Mouse (Mus musculus) liver, embryonic 11.5 days (tissue): ENCODE results near the gene Ldah. TPM values are rescaled to one million over a fixed set of nuclear protein-coding genes. Genes with fewer than 3 reads are reported as not detected.

Source experiments
- ATAC-seq: fragments of 200-750 bp; cut with Nextera tagmentation; replicated peaks from 2 replicates; pipeline ENCODE4 v1.8.0; 2017; ENCODE audit warnings: moderate number of reproducible peaks, mild to moderate bottlenecking, moderate TSS enrichment, moderate library complexity; ENCODE audit not compliant: low FRiP score
- DNase-seq: peaks from one replicate; pipeline ENCODE4 v3.0.0-alpha.2; 2017; ENCODE audit warnings: low spot score
- H3K27ac ChIP-seq: fragments of 300-500 bp; sonication (generic); 2 replicates; pipeline ENCODE4 v1.5.1; 2014; ENCODE audit warnings: mild to moderate bottlenecking, low read depth, low read length, control low read depth
- H3K27me3 ChIP-seq: fragments of 300-500 bp; sonication (generic); replicated peaks from 2 replicates; pipeline ENCODE4 v1.6.1; 2014; ENCODE audit warnings: low read length, mixed read lengths; ENCODE audit not compliant: control insufficient read depth, insufficient read depth
- H3K36me3 ChIP-seq: fragments of 300-500 bp; sonication (generic); 2 replicates; pipeline ENCODE4 v1.6.1; 2014; ENCODE audit warnings: mild to moderate bottlenecking, low read length, moderate library complexity, mixed read lengths; ENCODE audit not compliant: control insufficient read depth, insufficient read depth
- H3K4me1 ChIP-seq: fragments of 300-500 bp; sonication (generic); replicated peaks from 2 replicates; pipeline ENCODE4 v1.6.1; 2014; ENCODE audit warnings: low read length, mixed read lengths; ENCODE audit not compliant: control insufficient read depth, insufficient read depth
- H3K4me2 ChIP-seq: fragments of 300-500 bp; sonication (generic); 2 replicates; pipeline ENCODE4 v1.6.1; 2014; ENCODE audit warnings: mild to moderate bottlenecking, control low read depth, moderate library complexity
- H3K4me3 ChIP-seq: fragments of 300-500 bp; sonication (generic); 2 replicates; pipeline ENCODE4 v1.5.1; 2014; ENCODE audit warnings: low read depth, low read length, control low read depth
- H3K9ac ChIP-seq: fragments of 300-500 bp; sonication (generic); 2 replicates; pipeline ENCODE4 v1.6.1; 2014; ENCODE audit warnings: low read depth, low read length, control low read depth
- H3K9me3 ChIP-seq: fragments of 300-500 bp; sonication (generic); 2 replicates; pipeline ENCODE4 v1.6.1; 2016; ENCODE audit warnings: low read length, inconsistent platforms, mixed read lengths; ENCODE audit not compliant: control insufficient read depth
- WGBS: fragments of 180-500 bp; shearing (Covaris S2); extraction: QIAGEN DNeasy Blood & Tissue Kit; methylation state at CpG from one replicate; pipeline ENCODE4 v1.1.7; 2014; 5-methylcytosine and 5-hydroxymethylcytosine counted together
- polyA plus RNA-seq: library from polyadenylated mRNA; unstranded; fragments of >200 nt; fragmentation: Nextera tagmentation; extraction: Ambion mirVana; gene quantifications from 2 replicates; pipeline ENCODE4 v1.2.1, GENCODE M21; 2014

The Ldah gene
- polyA plus RNA-seq, 1 experiment from 2014 or later = 57.2 TPM

DNA sequence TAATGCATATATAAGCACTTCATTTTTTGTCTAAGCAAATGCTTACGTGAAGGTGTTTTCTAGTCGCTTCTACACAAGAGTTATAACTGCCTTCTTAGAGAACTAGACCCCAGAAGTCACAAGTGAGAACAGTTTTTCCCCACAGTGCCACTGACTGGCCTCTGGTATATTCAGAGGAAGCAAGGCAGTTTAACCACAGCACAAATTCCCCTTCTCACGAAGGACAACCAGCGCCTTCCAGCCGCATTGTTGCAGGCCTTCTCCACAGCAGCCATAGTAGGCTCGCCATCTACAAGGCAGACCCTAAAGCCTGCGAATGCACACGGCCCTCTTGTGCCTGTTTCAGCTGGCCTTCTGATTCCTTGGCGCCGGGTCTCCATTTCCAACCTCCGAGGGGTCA, 61.7 kb downstream of the Ldah start:
- Histone ChIP-seq H3K4me2 (no peak overlapping the region), H3K27ac (no peak overlapping the region), H3K36me3 (no peaks in the 10 kb centered on the region), H3K9me3 (no peaks in the 10 kb centered on the region), H3K27me3 (no peaks in the 10 kb centered on the region), H3K9ac (no peak overlapping the region), H3K4me1 (peaks cover 5% of the 10 kb centered on the region; the same call in 1 of the 2 replicates), H3K4me3 (no peak overlapping the region)
- no peak for ATAC-seq
- no peak for DNase-seq
- 84% methylated on average over 11 of the region's 11 CpGs for WGBS

DNA sequence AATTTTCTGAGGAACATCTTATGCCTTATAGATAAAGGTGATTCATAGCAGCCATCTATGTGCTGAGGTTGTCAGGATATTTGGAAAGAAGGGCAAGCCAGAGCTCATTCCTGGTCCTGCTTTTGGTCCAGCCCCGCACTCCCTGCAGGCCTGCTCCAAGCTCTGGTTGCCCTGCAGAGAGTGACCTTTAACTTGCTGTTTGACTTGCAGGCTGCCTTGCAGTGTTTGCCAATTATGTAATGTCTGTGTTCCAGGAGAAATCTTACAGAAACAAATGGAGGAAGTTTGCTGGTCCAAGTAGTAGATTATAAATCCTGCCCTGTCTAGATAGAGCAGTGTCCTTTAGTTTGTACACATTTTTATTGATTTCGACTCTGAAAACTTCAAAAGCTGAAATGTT, 63.5 kb downstream of the Ldah start:
- ATAC-seq (no peak), DNase-seq (no peak)
- Histone ChIP-seq H3K4me1 (peaks cover 5% of the 10 kb centered on the region; the same call in 1 of the 2 replicates), H3K27me3 (no peaks in the 10 kb centered on the region), H3K27ac (no peak overlapping the region), H3K9ac (no peak overlapping the region), H3K36me3 (no peaks in the 10 kb centered on the region), H3K4me3 (no peak overlapping the region), H3K4me2 (no peak overlapping the region), H3K9me3 (no peaks in the 10 kb centered on the region)
- WGBS = 74% methylated on average over 2 of the region's 2 CpGs

DNA sequence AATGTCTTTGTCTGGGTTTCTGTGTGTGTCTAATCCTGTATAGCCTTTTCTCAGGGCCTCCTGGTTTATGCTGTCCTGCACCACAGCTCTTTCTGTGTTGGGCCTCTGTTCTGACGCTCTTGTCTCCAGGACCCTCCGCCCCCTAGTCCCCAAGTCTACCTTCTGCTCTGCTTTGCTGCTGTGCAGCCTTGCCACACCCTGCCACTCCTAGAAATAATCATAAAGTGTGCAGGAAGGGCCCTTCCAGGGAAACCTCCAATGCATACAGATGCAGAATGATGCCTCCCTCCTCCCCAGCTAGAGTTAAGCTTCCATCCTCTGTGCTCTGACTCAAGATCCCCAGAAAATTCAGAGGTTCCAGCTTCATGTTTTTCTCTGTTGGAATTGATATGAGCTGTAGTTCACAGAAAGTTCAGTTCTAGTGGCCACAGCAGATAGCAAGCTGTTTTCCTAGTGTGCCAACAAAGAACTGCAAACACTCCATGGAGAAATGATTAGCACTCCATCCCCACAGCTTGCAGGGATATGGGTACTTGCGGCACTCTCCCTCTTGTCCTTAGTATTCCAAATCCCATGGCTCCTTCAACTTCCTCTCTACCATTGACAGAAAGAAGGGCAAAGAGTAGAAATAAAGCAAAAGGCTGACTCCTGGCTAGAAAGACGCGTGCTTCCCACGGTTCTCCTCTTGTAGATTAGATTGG, 65.7 kb downstream of the Ldah start:
- DNase-seq (no peak), ATAC-seq (0 out of 2 replicates have a peak, but pooled peaks have one; percentile 41)
- no peak overlapping the region for H3K9ac ChIP-seq
- H3K4me3 ChIP-seq = no peak overlapping the region
- no peak overlapping the region for H3K4me2 ChIP-seq
- H3K27me3 ChIP-seq = no peaks in the 10 kb centered on the region
- no peak overlapping the region for H3K27ac ChIP-seq
- H3K36me3 ChIP-seq = no peaks in the 10 kb centered on the region
- 93% methylated on average over 6 of the region's 6 CpGs for WGBS
- peaks cover 5% of the 10 kb centered on the region; the same call in 1 of the 2 replicates for H3K4me1 ChIP-seq
- no peaks in the 10 kb centered on the region for H3K9me3 ChIP-seq

DNA sequence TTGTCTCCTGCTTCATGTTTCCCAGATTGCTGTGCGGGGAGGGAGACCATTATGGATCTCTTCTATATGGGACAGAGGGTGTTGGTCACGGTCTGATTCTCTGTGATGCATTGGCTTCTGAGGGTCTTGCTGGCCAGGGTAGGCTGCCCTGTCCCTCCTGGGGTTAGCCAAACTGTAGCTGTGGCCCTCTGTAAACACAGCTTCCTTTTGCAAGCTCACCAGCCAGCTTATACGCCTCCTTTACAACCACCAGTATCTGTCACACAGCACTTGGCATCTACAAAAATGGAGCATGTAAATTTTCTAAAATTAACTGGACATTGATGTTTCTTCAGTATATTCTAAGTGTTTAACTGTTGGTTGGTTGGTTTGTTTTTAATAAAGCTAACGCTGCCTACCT, 67.5 kb downstream of the Ldah start:
- Histone ChIP-seq H3K27me3 (no peaks in the 10 kb centered on the region), H3K4me3 (no peak overlapping the region), H3K27ac (no peak overlapping the region), H3K36me3 (peaks cover 2% of the 10 kb centered on the region; the same call in 1 of the 2 replicates), H3K4me2 (no peak overlapping the region), H3K9ac (no peak overlapping the region), H3K4me1 (peaks cover 5% of the 10 kb centered on the region; the same call in 1 of the 2 replicates), H3K9me3 (no peaks in the 10 kb centered on the region)
- WGBS = 87% methylated on average over 4 of the region's 4 CpGs
- DNase-seq (no peak), ATAC-seq (no peak)

DNA sequence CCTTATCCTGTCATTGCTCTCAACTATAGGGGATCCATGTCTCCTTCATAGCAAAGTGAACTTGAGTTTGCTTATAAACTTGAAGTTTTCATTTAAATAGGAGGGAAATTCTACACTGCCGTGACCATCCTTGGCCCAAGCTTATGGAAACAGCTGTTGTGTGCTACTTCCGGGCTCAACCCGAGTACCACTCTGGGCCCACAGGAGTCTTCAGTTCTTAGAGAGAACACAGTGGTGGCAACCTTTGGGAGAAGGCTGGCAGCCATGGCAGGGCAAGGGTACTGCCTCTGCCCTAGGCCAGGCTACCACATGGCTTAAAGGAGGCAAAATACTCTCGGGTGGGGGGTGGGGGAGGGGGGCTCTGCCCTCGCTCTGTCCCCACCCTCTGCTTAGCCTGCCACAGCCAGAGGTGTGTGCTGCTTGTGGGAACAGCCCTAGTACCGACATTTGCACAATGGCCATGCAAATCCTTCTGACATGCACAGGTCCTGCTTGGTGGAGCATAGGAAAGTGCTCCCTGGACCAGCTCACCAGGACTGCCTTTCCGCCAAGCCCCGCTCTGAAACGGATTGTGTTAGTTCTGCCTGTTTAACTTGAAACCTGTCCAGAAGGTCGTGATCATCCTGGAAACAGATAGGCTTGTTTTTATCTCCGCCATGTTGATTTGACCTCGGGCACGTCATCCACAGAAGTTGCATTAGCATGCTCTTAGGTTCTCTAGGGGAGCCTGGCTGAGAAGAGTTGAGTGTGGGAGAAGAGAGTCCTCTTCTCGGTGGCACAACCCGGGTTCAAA, 73.5 kb downstream of the Ldah start:
- no peak for DNase-seq
- whole genome bisulfite sequencing = 87% methylated on average over 15 of the region's 15 CpGs
- no peaks in the 10 kb centered on the region for H3K4me1 ChIP-seq
- H3K27ac ChIP-seq = no peak overlapping the region
- H3K27me3 ChIP-seq = no peaks in the 10 kb centered on the region
- H3K9ac ChIP-seq = no peak overlapping the region
- H3K9me3 ChIP-seq = no peaks in the 10 kb centered on the region
- H3K36me3 ChIP-seq = peaks cover 2% of the 10 kb centered on the region; the same call in 1 of the 2 replicates
- no peak overlapping the region for H3K4me2 ChIP-seq
- no peak overlapping the region for H3K4me3 ChIP-seq
- no peak for ATAC-seq

DNA sequence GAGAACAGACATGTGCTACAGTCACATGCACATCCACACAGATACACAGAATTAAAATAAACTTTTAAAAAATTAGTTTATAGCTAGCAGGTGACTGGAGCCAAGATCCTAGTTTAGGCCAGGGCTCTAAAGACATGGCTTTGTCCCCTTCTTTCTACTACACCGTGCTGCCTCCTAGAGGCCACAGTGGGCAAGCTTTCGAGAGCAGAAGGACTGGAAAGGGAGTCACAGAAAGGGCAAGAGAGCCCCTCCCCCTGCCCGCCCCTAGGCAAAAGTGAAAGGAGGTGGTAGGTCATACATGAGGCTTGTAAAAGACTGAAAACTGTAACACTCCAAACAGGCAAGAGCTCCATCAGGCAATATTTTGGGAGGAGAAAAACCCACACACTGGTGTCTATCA, 80.1 kb downstream of the Ldah start:
- ATAC-seq (no peak), DNase-seq (no peak)
- no peak overlapping the region for H3K9ac ChIP-seq
- no peak overlapping the region for H3K4me3 ChIP-seq
- 65% methylated on average over 3 of the region's 3 CpGs for WGBS
- no peaks in the 10 kb centered on the region for H3K4me1 ChIP-seq
- no peak overlapping the region for H3K4me2 ChIP-seq
- no peaks in the 10 kb centered on the region; the same call in 1 of the 2 replicates for H3K27me3 ChIP-seq
- no peaks in the 10 kb centered on the region for H3K9me3 ChIP-seq
- H3K27ac ChIP-seq = no peak overlapping the region
- no peaks in the 10 kb centered on the region; the same call in 1 of the 2 replicates for H3K36me3 ChIP-seq

DNA sequence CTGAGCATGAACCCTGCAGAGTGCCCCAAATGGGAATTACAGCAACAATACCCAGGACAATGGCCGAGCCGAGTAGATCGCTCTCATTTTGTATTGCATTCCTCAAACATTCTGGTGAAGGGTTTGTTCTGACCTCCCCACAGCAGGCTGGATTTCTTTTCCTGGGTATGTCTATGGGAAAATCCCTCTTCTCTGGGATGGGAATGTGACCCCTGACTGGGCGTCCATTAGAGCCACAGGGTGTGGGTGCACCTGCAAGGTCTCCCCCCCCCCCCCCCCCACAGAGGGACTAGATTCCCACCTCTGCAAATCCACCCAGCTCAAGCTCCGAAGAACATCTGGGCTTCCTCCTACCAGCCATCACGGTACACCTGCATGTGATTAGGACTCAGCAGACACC, 81.2 kb downstream of the Ldah start:
- ATAC-seq = no peak
- 86% methylated on average over 6 of the region's 6 CpGs for WGBS
- no peak overlapping the region for H3K9ac ChIP-seq

DNA sequence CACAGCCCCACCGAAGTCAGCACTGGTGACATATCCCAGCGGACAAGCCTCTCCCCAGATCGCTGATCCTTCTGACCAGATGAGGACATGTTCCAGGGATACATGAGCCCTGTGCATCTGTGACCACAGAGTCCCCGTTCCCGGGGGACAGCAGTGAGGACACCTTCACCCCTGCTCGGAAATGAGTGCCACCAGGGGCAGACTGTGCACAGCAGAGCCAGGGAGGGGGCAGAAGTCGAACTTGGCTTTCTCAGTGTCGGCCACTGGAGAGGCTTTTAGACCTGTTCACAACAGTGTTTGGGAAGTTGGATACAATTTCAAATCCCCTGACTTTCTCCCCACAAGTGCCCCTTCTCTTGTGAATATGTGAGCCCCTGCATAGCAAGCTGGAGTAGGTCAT, 81.6 kb downstream of the Ldah start:
- no peak overlapping the region for H3K4me3 ChIP-seq
- WGBS = 88% methylated on average over 8 of the region's 8 CpGs
- no peak overlapping the region for H3K9ac ChIP-seq
- H3K4me2 ChIP-seq = no peak overlapping the region
- H3K27me3 ChIP-seq = peaks cover 4% of the 10 kb centered on the region
- H3K9me3 ChIP-seq = no peaks in the 10 kb centered on the region
- no peaks in the 10 kb centered on the region for H3K4me1 ChIP-seq
- no peak for DNase-seq
- no peak for ATAC-seq
- H3K27ac ChIP-seq = no peak overlapping the region
- H3K36me3 ChIP-seq = no peaks in the 10 kb centered on the region

More for the DNA sequence above, 81.2 kb downstream of the Ldah start:
- no peak overlapping the region for H3K4me2 ChIP-seq
- H3K9me3 ChIP-seq = no peaks in the 10 kb centered on the region
- no peak overlapping the region for H3K4me3 ChIP-seq
- no peak overlapping the region for H3K27ac ChIP-seq
- DNase-seq = no peak
- H3K4me1 ChIP-seq = no peaks in the 10 kb centered on the region
- H3K27me3 ChIP-seq = peaks cover under 1% of the 10 kb centered on the region; the same call in 1 of the 2 replicates
- no peaks in the 10 kb centered on the region for H3K36me3 ChIP-seq
